Mouse (Mus musculus) spleen, adult 2 months (tissue): ENCODE measurements around the gene Ebf4.

Source experiments
- CTCF ChIP-seq: fragments of 200-500 bp; IDR thresholded peaks from 2 replicates; pipeline ENCODE4 v1.5.1; 2011; ENCODE audit warnings: mild to moderate bottlenecking, inconsistent platforms; ENCODE audit not compliant: insufficient read depth, insufficient read length, insufficient replicate concordance; ENCODE audit errors: extremely low read depth
- POLR2A ChIP-seq: fragments of 200-500 bp; IDR thresholded peaks from 2 replicates; pipeline ENCODE4 v1.6.1; 2011; ENCODE audit warnings: low read depth, low read length, inconsistent platforms

- TF ChIP-seq POLR2A (no peak), CTCF (no peak)
Observed at GRCm38 (mm10) chr2:130294936-130295277, at the start of gene Ebf4.
